Mouse (Mus musculus) MEL (cell line): ENCODE data around the gene Rab34. TPM values are rescaled to one million over a fixed set of nuclear protein-coding genes. Genes with fewer than 3 reads are reported as not detected.
A peak's percentile ranks its signal among the peaks of the same experiment; 100 is the strongest.

Experiments
- DNase-seq: peaks from one replicate; pipeline ENCODE4 v3.0.0; 2011; ENCODE audit warnings: low read depth, low spot score
- H3K27ac ChIP-seq: 2 replicates; pipeline ENCODE4 v1.5.1; 2012; ENCODE audit warnings: low read depth, mild to moderate bottlenecking, control low read depth, low read length, moderate library complexity; ENCODE audit not compliant: control insufficient read depth
- H3K27me3 ChIP-seq, 2 experiments: fragments of 150-350 bp in 1 of 2; sonication (generic) in 1 of 2; 2 replicates each; pipeline ENCODE4 v1.6.1; 2012; ENCODE audit warnings: low read length in 2 of 2, mild to moderate bottlenecking in 2 of 2, improper control_type of control experiment in 1 of 2, moderate library complexity in 1 of 2; ENCODE audit not compliant: insufficient read depth in 2 of 2, control insufficient read depth in 1 of 2
- H3K36me3 ChIP-seq, 2 experiments: 2 replicates each; pipeline ENCODE4 v1.6.1; 2012 to 2014; ENCODE audit warnings: low read length in 2 of 2, improper control_type of control experiment in 1 of 2, inconsistent platforms in 1 of 2, mild to moderate bottlenecking in 1 of 2; ENCODE audit not compliant: insufficient read depth in 2 of 2, control insufficient read depth in 1 of 2
- H3K4me1 ChIP-seq, 2 experiments: fragments of 150-350 bp in 1 of 2; sonication (generic) in 1 of 2; 2 replicates each; pipeline ENCODE4 v1.6.1; 2012; ENCODE audit warnings: low read length in 2 of 2, improper control_type of control experiment in 1 of 2, mild to moderate bottlenecking in 1 of 2; ENCODE audit not compliant: insufficient read depth in 2 of 2, control insufficient read depth in 1 of 2
- H3K4me3 ChIP-seq, 2 experiments: fragments of 150-350 bp in 1 of 2; sonication (generic) in 1 of 2; 2 replicates each; pipeline ENCODE4 v1.5.1; 2012; ENCODE audit warnings: low read depth in 2 of 2, low read length in 2 of 2, mild to moderate bottlenecking in 2 of 2, moderate library complexity in 2 of 2, control low read depth in 1 of 2, improper control_type of control experiment in 1 of 2; ENCODE audit not compliant: control insufficient read depth in 1 of 2, insufficient read depth in 1 of 2
- H3K79me2 ChIP-seq: 2 replicates; pipeline ENCODE4 v1.6.1; 2012; ENCODE audit warnings: mild to moderate bottlenecking, low read length, moderate library complexity; ENCODE audit not compliant: control insufficient read depth, poor library complexity, insufficient read depth
- H3K9ac ChIP-seq: 2 replicates; pipeline ENCODE4 v1.6.1; 2012; ENCODE audit warnings: low read depth, mild to moderate bottlenecking, control low read depth, low read length, moderate library complexity; ENCODE audit not compliant: control insufficient read depth, poor library complexity, severe bottlenecking
- H3K9me3 ChIP-seq: fragments of 150-350 bp; sonication (generic); replicated peaks from 2 replicates; pipeline ENCODE4 v1.6.1; 2012; ENCODE audit warnings: mild to moderate bottlenecking, low read length, improper control_type of control experiment, moderate library complexity; ENCODE audit not compliant: insufficient read depth
- CHD1 ChIP-seq: IDR thresholded peaks from 2 replicates; pipeline ENCODE4 v1.6.1; 2012; ENCODE audit warnings: low read depth, mild to moderate bottlenecking, inconsistent platforms, low read length, improper control_type of control experiment
- ETS1 ChIP-seq: IDR thresholded peaks from 2 replicates; pipeline ENCODE4 v1.6.1; 2012; ENCODE audit warnings: low read depth, mild to moderate bottlenecking, inconsistent platforms, low read length, improper control_type of control experiment, moderate library complexity
- JUND ChIP-seq: IDR thresholded peaks from 2 replicates; pipeline ENCODE4 v1.6.1; 2011; ENCODE audit warnings: low read depth, mild to moderate bottlenecking, improper control_type of control experiment, low read length
- KAT2A ChIP-seq: conservative IDR thresholded peaks from 2 replicates; pipeline ENCODE4 v1.6.1; 2012; ENCODE audit warnings: low read depth, low read length, improper control_type of control experiment, inconsistent platforms
- MAFK ChIP-seq: IDR thresholded peaks from 2 replicates; pipeline ENCODE4 v1.6.1; 2011; ENCODE audit warnings: low read depth, mild to moderate bottlenecking, low read length, improper control_type of control experiment, borderline replicate concordance
- MAZ ChIP-seq: IDR thresholded peaks from 2 replicates; pipeline ENCODE4 v1.6.1; 2012; ENCODE audit warnings: low read depth, mild to moderate bottlenecking, inconsistent platforms, low read length, improper control_type of control experiment
- MEF2A ChIP-seq: IDR thresholded peaks from 2 replicates; pipeline ENCODE4 v1.6.1; 2014; ENCODE audit warnings: low read depth, mild to moderate bottlenecking, inconsistent platforms, low read length, improper control_type of control experiment; ENCODE audit not compliant: poor library complexity, insufficient replicate concordance, severe bottlenecking; ENCODE audit errors: extremely low read depth
- MYC ChIP-seq: IDR thresholded peaks from 2 replicates; pipeline ENCODE4 v1.6.1; 2011; ENCODE audit warnings: low read depth, mild to moderate bottlenecking, low read length, improper control_type of control experiment, moderate library complexity
- POLR2A ChIP-seq, 2 experiments: IDR thresholded peaks; 2 replicates each; pipeline ENCODE4 v1.6.1; 2011 to 2012; ENCODE audit warnings: low read length in 2 of 2, mild to moderate bottlenecking in 2 of 2, control low read depth in 1 of 2, improper control_type of control experiment in 1 of 2, low read depth in 1 of 2, moderate library complexity in 1 of 2; ENCODE audit not compliant: control insufficient read depth in 1 of 2, insufficient read depth in 1 of 2, poor library complexity in 1 of 2
- RAD21 ChIP-seq: IDR thresholded peaks from 2 replicates; pipeline ENCODE4 v1.6.1; 2011; ENCODE audit warnings: mild to moderate bottlenecking, low read depth, low read length, improper control_type of control experiment
- RCOR1 ChIP-seq: IDR thresholded peaks from 2 replicates; pipeline ENCODE4 v1.6.1; 2012; ENCODE audit warnings: low read depth, mild to moderate bottlenecking, inconsistent platforms, low read length, improper control_type of control experiment
- polyA plus RNA-seq, 2 experiments: library from polyadenylated mRNA; stranded (reverse) in 1 of 2; unstranded in 1 of 2; fragments of >175 nt in 1 of 2; fragments of >200 nt in 1 of 2; gene quantifications; 2 replicates each; pipeline versions ENCODE4 v1.2.1 to v1.2.4; 2012; ENCODE audit warnings: low replicate concordance in 2 of 2, low read depth in 1 of 2; ENCODE audit not compliant: insufficient read length in 2 of 2, insufficient read depth in 1 of 2, missing spikeins in 1 of 2
- total RNA-seq: library from RNA; depleted of rRNA; stranded (reverse); fragments of 300-350 nt; gene quantifications from 2 replicates; pipeline ENCODE4 v1.2.3, GENCODE M21; 2012

The Rab34 gene
- total and polyA plus RNA-seq, 3 experiments, result 20.8 to 42.9 TPM; not detected in 1

DNA sequence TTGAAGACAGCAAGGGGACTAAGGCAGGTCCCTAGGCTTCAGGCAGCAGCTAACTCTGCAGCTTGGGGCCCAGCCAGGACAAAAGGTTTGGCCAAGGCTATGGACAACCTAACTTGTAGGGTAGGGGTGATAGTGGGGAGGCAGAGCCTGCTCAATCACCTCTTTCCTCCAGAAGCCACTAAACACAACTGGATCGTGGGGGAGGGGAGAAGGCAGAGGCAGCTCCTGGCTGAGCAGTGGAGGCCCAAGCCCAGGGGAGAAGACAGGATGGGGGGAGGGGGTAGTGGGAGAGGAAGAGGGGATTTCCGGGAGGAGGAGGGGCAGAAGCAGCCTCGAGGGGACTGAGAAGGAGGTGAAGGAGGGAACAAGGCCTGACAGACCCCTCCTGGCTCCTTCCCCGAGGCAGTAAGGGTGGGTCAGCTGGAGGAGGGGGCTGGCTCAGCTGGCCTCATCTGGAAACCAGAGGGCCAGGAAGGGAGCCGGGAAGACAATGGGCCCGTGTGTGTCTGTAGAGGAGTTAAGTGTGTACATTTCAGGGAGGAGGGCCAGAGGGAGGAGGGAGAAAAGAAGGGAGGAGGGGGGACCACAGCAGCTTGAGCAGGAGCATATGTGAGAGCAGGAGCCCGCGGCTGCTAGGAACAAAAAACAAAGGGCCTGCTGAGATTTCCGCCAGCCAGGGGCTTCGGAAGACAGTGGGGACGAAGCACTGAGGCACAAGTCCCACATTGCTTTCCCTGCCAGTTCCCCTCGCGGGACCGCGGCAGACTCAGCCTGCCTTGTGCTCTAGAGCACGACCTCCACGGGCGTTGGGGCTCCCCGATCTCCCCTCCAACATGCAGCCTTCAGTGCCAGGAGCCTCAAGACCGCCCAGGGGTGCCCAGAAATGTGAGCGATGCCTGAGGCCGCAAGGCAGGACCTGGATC is 24.3 kb upstream of the Rab34 start:
- H3K4me3 ChIP-seq, result peak overlapping the region; percentile 87 to 92
- H3K9ac ChIP-seq, result peak overlapping the region; percentile 89
- peaks cover 20 to 34% of the 10 kb centered on the region in 2 experiments for H3K4me1 ChIP-seq
- H3K9me3 ChIP-seq, result no peaks in the 10 kb centered on the region
- no peaks in the 10 kb centered on the region for H3K27me3 ChIP-seq
- no peak overlapping the region for H3K27ac ChIP-seq
- peaks cover 13% of the 10 kb centered on the region for H3K79me2 ChIP-seq
- peak; percentile 53 for DNase-seq
- TF ChIP-seq RCOR1 (no peak), MEF2A (no peak), MYC (0 out of 2 replicates have a peak, but pooled peaks have one; percentile 18)
- TF ChIP-seq, all 39 proteins: peak for 1
- H3K36me3 ChIP-seq, result peaks cover 0 to 23% of the 10 kb centered on the region in 2 experiments; a peak in 2 of 4 replicates

- H3K27me3 ChIP-seq, result no peaks in the 10 kb centered on the region
- H3K27ac ChIP-seq, result no peak overlapping the region
- peak overlapping the region; percentile 87 to 92 for H3K4me3 ChIP-seq
- H3K9ac ChIP-seq, result peak overlapping the region; percentile 89
- no peak for TF ChIP-seq MAZ
- no peak for TF ChIP-seq MAFK
- TF ChIP-seq RAD21, result no peak
- TF ChIP-seq CHD1, result no peak
- no peak for TF ChIP-seq POLR2A (IDR thresholded peaks at IDR 0.05; ENCODE audit: control insufficient read depth in 1 of 2, insufficient read depth in 1 of 2, low read depth in 1 of 2, low read length in 2 of 2, poor library complexity in 1 of 2)
- TF ChIP-seq JUND, result no peak
- no peak for TF ChIP-seq ETS1
- TF ChIP-seq RCOR1, result no peak
- no peak for TF ChIP-seq KAT2A
- no peaks in the 10 kb centered on the region for H3K9me3 ChIP-seq
- peaks cover 0 to 23% of the 10 kb centered on the region in 2 experiments; a peak in 2 of 4 replicates for H3K36me3 ChIP-seq
- H3K4me1 ChIP-seq, result peaks cover 20 to 37% of the 10 kb centered on the region in 2 experiments
- peaks cover 13% of the 10 kb centered on the region for H3K79me2 ChIP-seq
- peak; percentile 45 for DNase-seq
Measured at GRCm38 (mm10) chr11:78164604-78164923, 23.7 kb upstream of the Rab34 start.
